Mouse (Mus musculus) lung, embryonic 16.5 days (tissue): ENCODE measurements at regions not wholly inside any gene's neighbourhood (a gene's known extent, or its start where the extent isn't known, plus 50 kb on each side); places are given as distances from the start of the nearest gene placed in this dataset.

ENCODE experiments used
- ATAC-seq: fragments of 200-750 bp; cut with Nextera tagmentation; 2 replicates; pipeline ENCODE4 v1.8.0; 2017; ENCODE audit warnings: low read depth, mild to moderate bottlenecking, moderate library complexity
- H3K27ac ChIP-seq: fragments of 300-500 bp; sonication (generic); 2 replicates; pipeline ENCODE4 v1.5.1; 2014; ENCODE audit warnings: mild to moderate bottlenecking, control low read depth, low read length
- H3K27me3 ChIP-seq: fragments of 300-500 bp; sonication (generic); 2 replicates; pipeline ENCODE4 v1.6.1; 2014; ENCODE audit warnings: low read depth, low read length, mixed read lengths; ENCODE audit not compliant: control insufficient read depth, insufficient read depth
- H3K36me3 ChIP-seq: fragments of 300-500 bp; sonication (generic); 2 replicates; pipeline ENCODE4 v1.6.1; 2014; ENCODE audit warnings: low read length; ENCODE audit not compliant: control insufficient read depth, insufficient read depth
- H3K4me1 ChIP-seq: fragments of 300-500 bp; sonication (generic); replicated peaks from 2 replicates; pipeline ENCODE4 v1.6.1; 2014; ENCODE audit warnings: low read length, mixed read lengths; ENCODE audit not compliant: control insufficient read depth, insufficient read depth
- H3K4me2 ChIP-seq: fragments of 300-500 bp; sonication (generic); 2 replicates; pipeline ENCODE4 v1.6.1; 2014; ENCODE audit warnings: low read depth, low read length, control low read depth
- H3K4me3 ChIP-seq: fragments of 300-500 bp; sonication (generic); 2 replicates; pipeline ENCODE4 v1.5.1; 2014; ENCODE audit warnings: mild to moderate bottlenecking, low read length, control low read depth
- H3K9ac ChIP-seq: fragments of 300-500 bp; sonication (generic); 2 replicates; pipeline ENCODE4 v1.6.1; 2014; ENCODE audit warnings: low read length, control low read depth
- H3K9me3 ChIP-seq: fragments of 300-500 bp; sonication (generic); 2 replicates; pipeline ENCODE4 v1.6.1; 2016; ENCODE audit warnings: low read length; ENCODE audit not compliant: control insufficient read depth
- WGBS: fragments of 180-500 bp; shearing (Covaris S2); extraction: QIAGEN DNeasy Blood & Tissue Kit; methylation state at CpG from one replicate; pipeline ENCODE4 v1.1.7; 2014; 5-methylcytosine and 5-hydroxymethylcytosine counted together

DNA sequence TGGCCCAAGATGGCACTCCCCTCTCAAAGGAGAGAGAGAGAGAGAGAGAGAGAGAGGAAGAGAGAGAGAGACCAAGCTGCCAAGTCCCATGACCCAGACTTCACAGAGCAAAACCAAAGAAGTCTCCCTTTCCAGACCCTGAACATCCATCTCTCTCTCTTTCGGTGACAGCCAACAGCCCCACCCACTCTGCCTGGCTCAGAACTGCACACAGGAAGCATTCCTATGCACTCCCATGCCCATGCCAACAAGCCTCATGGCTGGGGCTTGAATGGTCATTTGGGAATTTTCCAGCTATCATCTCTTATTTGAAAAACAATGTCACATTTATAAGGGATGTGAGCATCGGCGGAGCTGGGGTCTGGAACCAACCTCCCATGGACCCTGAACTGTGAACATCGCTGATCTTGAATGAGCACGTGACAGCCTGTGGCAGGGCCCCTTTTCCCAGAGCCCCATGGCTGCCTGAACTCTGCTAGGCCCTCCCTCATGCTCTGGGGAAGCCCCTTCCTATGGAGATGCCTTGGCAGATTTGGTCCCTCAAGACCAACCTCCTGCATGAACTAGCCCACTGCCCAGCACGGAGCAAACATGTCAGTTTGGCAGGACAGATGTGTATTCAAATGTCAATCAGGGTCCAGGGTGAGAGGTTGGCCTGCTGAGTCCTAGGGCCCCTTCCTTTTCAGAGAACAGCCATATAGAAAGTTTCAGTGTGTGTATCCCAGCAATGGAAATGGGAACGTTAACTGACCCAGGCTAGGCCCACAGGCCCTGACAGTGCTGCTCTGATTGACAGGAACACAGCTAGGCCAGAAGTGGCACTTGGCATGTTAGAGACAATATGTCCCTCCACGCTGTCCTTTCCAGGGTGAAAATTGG lies 244.8 kb upstream of the Rtl1 start:
- Histone ChIP-seq H3K9ac (no peak overlapping the region; the same call in 1 of the 2 replicates), H3K9me3 (no peaks in the 10 kb centered on the region), H3K27me3 (no peaks in the 10 kb centered on the region), H3K36me3 (no peaks in the 10 kb centered on the region), H3K4me2 (no peak overlapping the region), H3K27ac (no peak overlapping the region), H3K4me3 (no peak overlapping the region), H3K4me1 (peaks cover 7% of the 10 kb centered on the region)
- WGBS: 46% methylated on average over 8 of the region's 8 CpGs
- ATAC-seq: 0 out of 2 replicates have a peak, but pooled peaks have one; percentile 25

DNA sequence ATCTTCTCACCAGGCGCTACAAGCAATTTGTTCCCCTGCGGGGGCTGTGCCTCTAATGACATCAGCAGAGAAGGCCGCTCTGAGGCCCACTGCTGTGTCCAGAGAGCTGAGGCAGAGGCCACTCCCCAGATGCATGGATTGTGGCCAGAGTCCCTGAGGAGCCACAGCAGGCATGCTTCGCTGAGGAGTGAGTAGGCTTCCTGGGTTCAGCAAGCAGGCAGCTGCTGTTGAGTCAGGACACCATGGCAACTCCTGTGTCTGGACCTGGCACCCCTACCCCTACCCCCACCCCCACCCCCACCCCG lies 245.4 kb upstream of the Rtl1 start:
- Histone ChIP-seq H3K4me3 (no peak overlapping the region), H3K27ac (no peak overlapping the region), H3K36me3 (no peaks in the 10 kb centered on the region), H3K9me3 (no peaks in the 10 kb centered on the region), H3K27me3 (no peaks in the 10 kb centered on the region), H3K4me2 (no peak overlapping the region), H3K4me1 (0 out of 2 replicates have a peak, but pooled peaks cover 3% of the 10 kb centered on the region), H3K9ac (no peak overlapping the region; the same call in 1 of the 2 replicates)
- 45% methylated on average over 5 of the region's 5 CpGs for WGBS
- ATAC-seq: peak; percentile 77

DNA sequence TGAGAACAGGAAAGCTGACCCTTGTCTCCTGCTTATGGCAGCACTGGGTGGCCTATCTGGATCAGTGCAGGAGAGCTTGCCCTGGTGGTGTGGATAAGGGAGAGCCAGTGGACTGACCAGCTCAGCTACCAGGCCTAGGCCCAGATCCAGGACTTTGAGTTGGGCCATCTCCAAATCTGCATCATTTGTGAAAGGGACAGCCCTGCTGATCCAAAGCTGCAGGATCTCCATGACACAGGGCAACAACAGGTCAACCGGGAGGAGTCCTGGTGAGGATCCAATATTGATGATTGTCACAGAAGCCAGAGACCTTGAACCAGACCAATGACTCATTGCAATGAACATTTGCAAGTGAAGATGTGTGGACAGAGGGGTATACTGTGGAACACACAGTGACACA lies 256.2 kb upstream of the Rtl1 start:
- ATAC-seq: peak; percentile 34; the same call in 1 of the 2 replicates
- H3K36me3 ChIP-seq: no peaks in the 10 kb centered on the region
- H3K9ac ChIP-seq: no peak overlapping the region
- H3K9me3 ChIP-seq: no peaks in the 10 kb centered on the region
- no peak overlapping the region for H3K4me3 ChIP-seq
- no peaks in the 10 kb centered on the region for H3K4me1 ChIP-seq
- H3K27me3 ChIP-seq: no peaks in the 10 kb centered on the region
- 72% methylated on average over 1 of the region's 1 CpGs for WGBS
- no peak overlapping the region for H3K27ac ChIP-seq
- no peak overlapping the region for H3K4me2 ChIP-seq

DNA sequence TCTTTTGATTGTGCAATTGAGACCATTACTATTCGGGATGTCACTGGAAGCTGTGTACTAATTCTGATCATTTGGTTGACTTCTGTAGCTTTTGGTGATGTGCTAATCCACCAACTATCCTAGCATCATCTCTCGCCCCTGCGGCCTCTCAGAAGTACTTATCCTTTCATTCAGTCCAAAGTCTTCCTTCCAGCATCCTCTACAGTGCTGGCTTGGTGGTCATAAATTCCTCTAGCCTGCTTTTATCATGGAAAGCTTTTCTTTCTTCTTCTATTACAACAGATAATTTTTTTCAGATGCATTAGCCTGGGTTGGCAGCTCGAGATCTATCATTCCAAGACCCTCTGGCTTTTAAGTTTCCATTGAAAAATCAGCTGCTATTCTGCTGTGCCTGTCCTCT lies 257.6 kb upstream of the Rtl1 start:
- H3K36me3 ChIP-seq: no peaks in the 10 kb centered on the region
- no peak overlapping the region for H3K27ac ChIP-seq
- H3K4me2 ChIP-seq: no peak overlapping the region
- no peak overlapping the region for H3K4me3 ChIP-seq
- H3K4me1 ChIP-seq: no peaks in the 10 kb centered on the region
- WGBS: 42% methylated on average over 4 of the region's 4 CpGs
- no peaks in the 10 kb centered on the region for H3K27me3 ChIP-seq
- H3K9ac ChIP-seq: no peak overlapping the region
- H3K9me3 ChIP-seq: no peaks in the 10 kb centered on the region
- no peak for ATAC-seq

DNA sequence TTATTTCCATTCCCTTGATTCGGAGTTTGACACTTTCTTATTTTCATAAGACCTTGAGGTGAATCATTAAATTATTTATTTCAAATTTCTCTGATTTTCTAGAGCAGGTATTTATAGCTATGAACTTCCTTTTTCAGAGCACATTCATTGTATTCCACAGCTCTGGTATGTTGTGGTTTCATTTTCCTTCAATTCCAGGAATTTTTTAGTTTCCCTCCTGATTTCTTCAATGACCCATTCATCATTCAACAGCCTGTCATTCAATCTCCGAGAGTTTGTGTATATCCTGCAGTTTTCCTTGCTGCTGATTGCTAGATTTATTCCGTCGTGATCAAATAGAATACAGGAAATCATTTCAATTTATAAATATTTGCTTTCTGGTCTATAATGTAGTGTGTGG lies 264.7 kb upstream of the Rtl1 start:
- no peak overlapping the region for H3K9ac ChIP-seq
- ATAC-seq: no peak
- no peak overlapping the region for H3K4me2 ChIP-seq
- 51% methylated on average over 4 of the region's 4 CpGs for WGBS
- no peaks in the 10 kb centered on the region for H3K27me3 ChIP-seq
- no peaks in the 10 kb centered on the region for H3K9me3 ChIP-seq
- no peaks in the 10 kb centered on the region for H3K36me3 ChIP-seq
- H3K27ac ChIP-seq: no peak overlapping the region
- H3K4me1 ChIP-seq: no peaks in the 10 kb centered on the region
- no peak overlapping the region for H3K4me3 ChIP-seq

DNA sequence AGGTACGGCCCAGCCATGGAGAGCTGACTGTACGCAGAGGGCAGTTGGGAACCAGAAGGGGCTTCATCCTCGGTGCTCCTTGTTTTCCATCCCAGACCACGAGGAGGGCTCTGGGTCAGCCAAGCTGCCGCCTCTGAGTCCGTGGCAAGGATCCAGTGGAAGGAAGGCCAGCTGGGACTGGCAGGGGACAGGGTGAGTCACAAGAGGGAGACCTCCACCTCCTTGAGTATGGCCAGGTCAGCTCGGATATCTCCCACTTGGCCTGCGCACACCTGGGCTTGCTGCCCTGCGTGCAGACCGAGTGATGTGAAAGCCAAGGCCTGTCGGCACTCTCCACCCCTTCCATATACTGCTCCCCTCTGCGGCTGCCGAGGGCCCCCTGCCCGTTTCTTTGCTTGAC lies 270.9 kb upstream of the Rtl1 start:
- Histone ChIP-seq H3K9me3 (no peaks in the 10 kb centered on the region), H3K4me1 (no peaks in the 10 kb centered on the region), H3K27ac (no peak overlapping the region), H3K36me3 (no peaks in the 10 kb centered on the region), H3K4me2 (no peak overlapping the region), H3K9ac (no peak overlapping the region), H3K4me3 (no peak overlapping the region), H3K27me3 (no peaks in the 10 kb centered on the region)
- no peak for ATAC-seq
- WGBS: 79% methylated on average over 14 of the region's 14 CpGs

DNA sequence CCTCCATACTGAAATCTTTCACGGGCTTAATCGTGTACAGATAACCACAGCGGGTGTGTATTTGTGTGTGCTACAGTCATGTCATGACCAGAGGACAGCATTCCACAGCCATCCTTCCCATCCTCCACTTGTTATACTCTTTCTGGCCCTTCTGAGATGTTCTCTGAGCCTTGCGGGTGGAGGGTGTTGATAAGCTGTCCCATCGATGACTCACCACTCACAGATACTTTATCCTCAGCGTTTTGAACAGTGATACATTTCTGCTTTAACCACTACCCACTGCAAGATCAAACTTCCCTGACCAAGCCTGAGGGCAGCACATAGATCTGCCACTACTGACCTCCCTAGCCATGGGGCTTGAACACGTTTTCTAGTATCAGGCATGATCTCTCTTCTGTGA lies 274.3 kb upstream of the Rtl1 start:
- Histone ChIP-seq H3K9ac (no peak overlapping the region), H3K9me3 (no peaks in the 10 kb centered on the region), H3K4me2 (no peak overlapping the region), H3K27me3 (no peaks in the 10 kb centered on the region), H3K4me3 (no peak overlapping the region), H3K4me1 (no peaks in the 10 kb centered on the region), H3K36me3 (no peaks in the 10 kb centered on the region), H3K27ac (no peak overlapping the region)
- 65% methylated on average over 7 of the region's 7 CpGs for WGBS
- no peak for ATAC-seq

DNA sequence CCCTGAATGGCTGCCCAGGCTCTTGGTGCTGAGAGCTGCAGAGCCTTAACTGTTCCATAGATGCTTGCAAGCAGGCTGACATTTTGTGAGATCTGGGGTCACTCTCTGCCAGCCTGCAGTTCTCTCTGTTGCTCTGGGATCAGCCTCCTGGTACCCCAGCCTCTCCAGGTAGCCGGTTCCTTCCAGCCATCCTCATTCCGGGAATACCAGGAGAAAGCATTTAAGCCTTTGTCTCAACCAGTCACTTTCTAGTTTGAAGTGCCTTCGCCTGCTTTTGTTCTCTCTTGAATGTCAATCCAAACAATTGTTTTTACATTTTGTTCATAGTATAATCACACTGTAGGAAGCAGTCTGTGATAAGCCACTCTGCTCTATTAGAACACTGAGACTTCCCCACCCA lies 281.0 kb upstream of the Rtl1 start:
- no peak overlapping the region for H3K9ac ChIP-seq
- H3K36me3 ChIP-seq: no peaks in the 10 kb centered on the region
- no peak for ATAC-seq
- H3K4me3 ChIP-seq: no peak overlapping the region
- no peak overlapping the region for H3K27ac ChIP-seq
- H3K9me3 ChIP-seq: no peaks in the 10 kb centered on the region
- H3K4me1 ChIP-seq: no peaks in the 10 kb centered on the region
- WGBS: 61% methylated on average over 3 of the region's 3 CpGs
- H3K27me3 ChIP-seq: no peaks in the 10 kb centered on the region
- H3K4me2 ChIP-seq: no peak overlapping the region

DNA sequence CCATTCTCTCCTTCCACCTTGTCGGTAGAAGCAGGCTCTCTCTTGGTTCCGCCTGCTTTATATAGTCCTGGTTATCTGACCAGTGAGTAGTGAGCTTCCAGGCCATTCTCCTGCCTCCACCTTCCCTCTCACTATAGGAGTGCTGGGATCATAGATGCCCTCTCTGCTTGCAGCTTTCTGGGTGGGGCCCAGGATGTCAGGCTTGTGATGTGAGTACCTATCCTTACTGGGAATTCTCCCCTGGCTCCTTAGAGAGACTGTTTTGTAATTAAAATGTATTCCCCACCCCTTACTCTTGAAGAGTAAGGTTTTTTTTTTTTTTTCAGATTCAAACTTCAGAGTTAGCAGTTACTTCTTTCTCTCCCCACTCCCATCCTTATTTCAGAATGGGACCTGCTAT lies 291.1 kb upstream of the Rtl1 start:
- ATAC-seq: no peak
- 68% methylated on average over 2 of the region's 2 CpGs for WGBS
- H3K4me3 ChIP-seq: no peak overlapping the region

DNA sequence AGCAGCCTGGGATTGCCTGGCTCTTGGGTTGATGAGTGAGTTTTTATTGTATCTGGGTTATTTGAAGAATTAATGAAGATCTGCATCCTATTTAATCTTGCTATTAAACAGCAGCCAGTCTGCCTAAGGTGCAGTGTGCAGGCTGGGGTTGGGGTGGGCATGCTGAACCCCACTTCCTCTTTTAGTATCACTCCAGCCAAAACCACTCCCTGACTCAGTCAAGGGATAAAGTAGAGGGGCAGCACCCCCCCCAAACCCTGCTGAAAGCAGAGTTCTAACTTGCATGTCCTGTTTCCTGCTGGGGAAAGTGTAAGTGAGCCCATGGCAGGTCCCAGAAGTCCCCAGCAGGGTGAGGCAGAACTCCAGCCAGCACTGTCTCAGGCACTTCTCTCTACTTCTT lies 292.7 kb upstream of the Rtl1 start:
- H3K4me2 ChIP-seq: no peak overlapping the region
- no peak overlapping the region for H3K27ac ChIP-seq
- H3K36me3 ChIP-seq: no peaks in the 10 kb centered on the region
- H3K4me3 ChIP-seq: no peak overlapping the region
- H3K4me1 ChIP-seq: no peaks in the 10 kb centered on the region
- H3K9ac ChIP-seq: no peak overlapping the region
- no peaks in the 10 kb centered on the region for H3K9me3 ChIP-seq
- no peaks in the 10 kb centered on the region for H3K27me3 ChIP-seq
- no peak for ATAC-seq

More for the DNA sequence above, 291.1 kb upstream of the Rtl1 start:
- H3K4me2 ChIP-seq: no peak overlapping the region
- H3K4me1 ChIP-seq: no peaks in the 10 kb centered on the region
- no peaks in the 10 kb centered on the region for H3K36me3 ChIP-seq
- no peaks in the 10 kb centered on the region for H3K27me3 ChIP-seq
- no peak overlapping the region for H3K27ac ChIP-seq
- H3K9ac ChIP-seq: no peak overlapping the region
- H3K9me3 ChIP-seq: no peaks in the 10 kb centered on the region
